Mouse (Mus musculus): Measurements from ENCODE around the gene U2af1l4. TPM values are rescaled to one million over a fixed set of nuclear protein-coding genes. Genes with fewer than 3 reads are reported as not detected.

The U2af1l4 gene
- 68.8 TPM for polyA plus RNA-seq (2017; shearing (Covaris generic))

DNA sequence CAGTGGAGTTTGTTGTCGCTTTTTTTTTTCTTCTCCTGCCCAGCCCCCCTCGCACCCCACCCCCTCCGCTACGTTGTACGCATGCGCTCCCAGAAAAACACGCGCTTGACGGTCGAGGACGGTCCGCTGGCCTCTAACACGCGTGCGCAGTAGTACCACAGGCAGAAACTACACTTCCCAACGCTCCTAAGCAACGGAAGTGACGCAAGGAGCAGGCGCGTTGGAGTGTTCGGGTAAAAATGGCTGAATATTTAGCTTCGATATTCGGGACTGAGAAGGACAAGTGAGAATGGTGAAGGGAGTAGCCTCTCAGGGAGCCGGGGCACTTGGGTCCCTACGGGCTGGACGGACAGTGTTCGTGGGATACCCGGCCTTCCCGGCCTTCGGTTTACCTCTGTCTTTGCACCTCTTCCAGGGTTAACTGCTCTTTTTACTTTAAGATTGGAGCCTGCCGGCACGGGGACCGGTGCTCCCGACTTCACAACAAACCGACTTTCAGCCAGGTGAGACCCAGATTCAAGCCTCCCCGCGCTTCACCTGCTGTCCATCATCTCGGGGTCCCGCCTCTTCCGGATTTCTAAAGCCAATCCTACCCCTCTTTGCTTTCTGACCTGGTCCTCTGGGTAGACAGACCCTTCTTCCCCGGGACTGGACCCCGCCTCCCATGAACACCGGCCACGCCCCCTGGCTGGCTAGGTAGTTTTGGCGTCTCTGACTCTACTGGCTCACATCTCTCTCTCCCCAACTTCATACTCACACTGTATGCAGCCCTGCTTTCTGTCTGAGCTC lies at the start of gene U2af1l4, which contains the start of the genes Gm49396 and Psenen:
Gene U2af1l4 (plus strand): TSS at position 185 of the 789 bp plus-strand sequence.
Gene Gm49396 (plus strand): TSS at position 228 of the 789 bp plus-strand sequence.
Gene Psenen (minus strand): TSS at position 511 of the 789 bp plus-strand sequence.

GRCm38 (mm10) chr7:30534633-30535577 lies 28.2 kb upstream of the U2af1l4 start, which contains the start of gene Arhgap33:
Gene Arhgap33, minus strand, starts transcription at chr7:30535060.

GRCm38 (mm10) chr7:30552102-30553020 lies 10.7 kb upstream of the U2af1l4 start, which contains the start of the genes Hspb6 and Proser3:
Gene Hspb6, plus strand, starts transcription at chr7:30552178.
Gene Proser3, minus strand, starts transcription at chr7:30552299.

DNA sequence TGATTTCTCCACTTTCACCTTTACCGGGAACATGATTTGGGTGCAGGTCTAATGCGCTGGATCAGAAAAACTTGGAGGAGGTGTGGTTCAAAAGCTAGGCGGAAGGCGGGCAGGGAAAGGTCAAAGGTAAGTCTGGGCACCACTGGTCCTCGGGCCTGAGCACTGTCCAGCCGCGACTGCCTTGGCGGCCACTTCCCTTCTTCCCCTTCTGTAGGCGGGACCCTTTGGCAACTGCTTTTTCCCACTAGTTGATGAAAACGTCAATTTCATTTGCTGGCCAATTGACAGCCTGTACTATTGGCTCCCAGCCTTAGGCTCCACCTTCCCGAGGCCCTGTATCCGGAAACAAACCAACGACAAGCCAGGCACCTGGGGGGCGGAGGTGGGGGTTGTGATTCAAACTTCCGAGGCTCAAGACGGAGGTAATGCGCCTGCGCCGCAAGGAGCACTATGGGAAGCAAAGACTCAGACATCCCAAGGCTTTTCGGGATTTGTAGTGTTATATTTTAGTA lies 3.6 kb upstream of the U2af1l4 start, which contains the start of gene Lin37:
Gene Lin37 (minus strand): TSS at position 396 of the 512 bp plus-strand sequence.

DNA sequence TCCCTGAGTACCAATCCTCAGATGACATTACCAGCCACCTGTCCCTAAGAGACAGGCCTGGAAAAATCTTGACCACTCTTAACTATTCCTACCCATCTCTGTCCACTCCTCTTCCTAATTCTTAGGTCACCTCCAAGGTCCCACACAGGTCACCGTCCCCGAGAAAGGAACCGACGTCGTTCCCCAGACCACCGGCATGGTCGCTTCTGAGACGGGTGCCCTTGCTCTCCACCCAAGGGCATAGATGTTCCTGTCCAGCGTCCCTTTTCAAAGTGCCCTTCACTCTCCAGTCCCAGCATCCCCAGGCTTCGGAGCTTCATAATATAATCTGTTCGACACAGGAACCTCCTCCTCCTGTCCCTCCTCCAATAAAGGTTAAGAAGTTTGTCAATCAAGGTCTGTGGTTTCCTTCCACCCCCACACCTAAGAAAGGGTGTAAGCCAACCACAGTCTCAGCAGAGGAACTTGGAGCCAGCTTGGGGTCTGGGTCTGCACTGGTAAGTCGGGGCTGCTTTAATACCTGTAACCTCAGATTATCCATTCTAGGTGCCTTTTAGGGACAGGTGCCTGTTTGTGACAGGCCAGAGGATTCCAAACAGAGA lies 2.0 kb downstream of the U2af1l4 start, which contains the start of gene Igflr1:
Gene Igflr1 (plus strand): TSS at position 458 of the 602 bp plus-strand sequence.

GRCm38 (mm10) chr7:30588676-30589434 lies 25.8 kb downstream of the U2af1l4 start, which contains the start of gene Kmt2b:
Gene Kmt2b, minus strand, starts transcription at chr7:30588726.

GRCm38 (mm10) chr7:30598786-30599185 lies 35.7 kb downstream of the U2af1l4 start, which contains the start of gene Zbtb32:
Gene Zbtb32, minus strand, starts transcription at chr7:30598909.

GRCm38 (mm10) chr7:30612654-30613402 lies 49.7 kb downstream of the U2af1l4 start, which contains the start of gene Upk1a:
Gene Upk1a, minus strand, starts transcription at chr7:30612847.

Other genes with a start within 250 kb of the U2af1l4 start
- gene Syne4, start 248.5 kb upstream of the U2af1l4 start, polyA plus RNA-seq (2017; shearing (Covaris generic)) = 13.5 TPM
- not detected for gene E130208F15Rik, start 241.6 kb upstream of the U2af1l4 start, polyA plus RNA-seq (2017; shearing (Covaris generic))
- gene Sdhaf1, start 239.4 kb upstream of the U2af1l4 start, polyA plus RNA-seq (2017; shearing (Covaris generic)) = 7.4 TPM
- not detected for gene Lrfn3, start 200.5 kb upstream of the U2af1l4 start, polyA plus RNA-seq (2017; shearing (Covaris generic))
- 7.0 TPM for gene Tyrobp, start 149.5 kb upstream of the U2af1l4 start, polyA plus RNA-seq (2017; shearing (Covaris generic))
- gene Hcst, start 143.4 kb upstream of the U2af1l4 start, polyA plus RNA-seq (2017; shearing (Covaris generic)) = 514 TPM
- gene Nfkbid, start 141.6 kb upstream of the U2af1l4 start, polyA plus RNA-seq (2017; shearing (Covaris generic)) = 102 TPM
- 3.1 TPM for gene Aplp1, start 117.8 kb upstream of the U2af1l4 start, polyA plus RNA-seq (2017; shearing (Covaris generic))
- gene Kirrel2, start 105.6 kb upstream of the U2af1l4 start, polyA plus RNA-seq (2017; shearing (Covaris generic)) = not detected
- gene Nphs1, start 105.0 kb upstream of the U2af1l4 start, polyA plus RNA-seq (2017; shearing (Covaris generic)) = not detected
- not detected for gene Prodh2, start 69.7 kb upstream of the U2af1l4 start, polyA plus RNA-seq (2017; shearing (Covaris generic))
- 1.8 TPM for gene Arhgap33, start 28.2 kb upstream of the U2af1l4 start, polyA plus RNA-seq (2017; shearing (Covaris generic))
- gene Hspb6, start 11.1 kb upstream of the U2af1l4 start, polyA plus RNA-seq (2017; shearing (Covaris generic)) = 5.2 TPM
- 10.0 TPM for gene Proser3, start 11.0 kb upstream of the U2af1l4 start, polyA plus RNA-seq (2017; shearing (Covaris generic))
- 117 TPM for gene Lin37, start 3.5 kb upstream of the U2af1l4 start, polyA plus RNA-seq (2017; shearing (Covaris generic))
- 97.7 TPM for gene Gm49396, start within 50 bp of the U2af1l4 start, polyA plus RNA-seq (2017; shearing (Covaris generic))
- 274 TPM for gene Psenen, start 326 bp downstream of the U2af1l4 start, polyA plus RNA-seq (2017; shearing (Covaris generic))
- 171 TPM for gene Igflr1, start 2.1 kb downstream of the U2af1l4 start, polyA plus RNA-seq (2017; shearing (Covaris generic))
- gene Kmt2b, start 25.4 kb downstream of the U2af1l4 start, polyA plus RNA-seq (2017; shearing (Covaris generic)) = 8.9 TPM
- 15.6 TPM for gene Zbtb32, start 35.6 kb downstream of the U2af1l4 start, polyA plus RNA-seq (2017; shearing (Covaris generic))
- gene Upk1a, start 49.5 kb downstream of the U2af1l4 start, polyA plus RNA-seq (2017; shearing (Covaris generic)) = 0.65 TPM
- gene Cox6b1, start 62.9 kb downstream of the U2af1l4 start, polyA plus RNA-seq (2017; shearing (Covaris generic)) = 713 TPM
- gene Etv2, start 72.6 kb downstream of the U2af1l4 start, polyA plus RNA-seq (2017; shearing (Covaris generic)) = not detected
- gene Rbm42, start 87.0 kb downstream of the U2af1l4 start, polyA plus RNA-seq (2017; shearing (Covaris generic)) = 195 TPM
- gene Haus5, start 101.7 kb downstream of the U2af1l4 start, polyA plus RNA-seq (2017; shearing (Covaris generic)) = 40.4 TPM
- not detected for gene Pmis2, start 108.3 kb downstream of the U2af1l4 start, polyA plus RNA-seq (2017; shearing (Covaris generic))
- not detected for gene 2200002J24Rik, start 135.6 kb downstream of the U2af1l4 start, polyA plus RNA-seq (2017; shearing (Covaris generic))
- not detected for gene Atp4a, start 148.9 kb downstream of the U2af1l4 start, polyA plus RNA-seq (2017; shearing (Covaris generic))
- gene Tmem147, start 166.2 kb downstream of the U2af1l4 start, polyA plus RNA-seq (2017; shearing (Covaris generic)) = 133 TPM
- 0.63 TPM for gene Gapdhs, start 180.4 kb downstream of the U2af1l4 start, polyA plus RNA-seq (2017; shearing (Covaris generic))
- gene Sbsn, start 188.2 kb downstream of the U2af1l4 start, polyA plus RNA-seq (2017; shearing (Covaris generic)) = 1.1 TPM
- not detected for gene Dmkn, start 200.5 kb downstream of the U2af1l4 start, polyA plus RNA-seq (2017; shearing (Covaris generic))
- gene Krtdap, start 224.6 kb downstream of the U2af1l4 start, polyA plus RNA-seq (2017; shearing (Covaris generic)) = not detected

All from CD4-positive, CD25-positive, alpha-beta regulatory T cell, adult 9 weeks (primary cell).